Mouse (Mus musculus): ENCODE data around the gene Dph5. TPM values are rescaled to one million over a fixed set of nuclear protein-coding genes. Genes with fewer than 3 reads are reported as not detected.
A peak's percentile ranks its signal among the peaks of the same experiment; 100 is the strongest.

The Dph5 gene
- polyA plus RNA-seq (2012; rRNA removed): 11.7 and 12.7 TPM in 2 replicates

- TF ChIP-seq POLR2A (IDR thresholded peaks at IDR 0.05; ENCODE audit: borderline replicate concordance, extremely low read depth, insufficient read depth, insufficient read length, poor library complexity, severe bottlenecking) (peak; percentile 42; the same call in 1 of the 2 replicates), CTCF (IDR thresholded peaks at IDR 0.05; ENCODE audit: borderline replicate concordance, extremely low read depth, insufficient read depth, insufficient read length) (no peak)
- DNase-seq (ENCODE audit: low read depth): peak; percentile 98
These were observed at the start of gene Dph5 for GRCm38 (mm10) chr3:115887427-115888309. Gene Dph5, plus strand, starts transcription at chr3:115887837.

GRCm38 (mm10) chr3:115844566-115844965 is 43.1 kb upstream of the Dph5 start:
- TF ChIP-seq CTCF (IDR thresholded peaks at IDR 0.05; ENCODE audit: borderline replicate concordance, extremely low read depth, insufficient read depth, insufficient read length): no peak
- no peak for TF ChIP-seq POLR2A (IDR thresholded peaks at IDR 0.05; ENCODE audit: borderline replicate concordance, extremely low read depth, insufficient read depth, insufficient read length, poor library complexity, severe bottlenecking)

GRCm38 (mm10) chr3:115845032-115845618 is 42.5 kb upstream of the Dph5 start:
- no peak for DNase-seq (ENCODE audit: low read depth)
- no peak for TF ChIP-seq POLR2A (IDR thresholded peaks at IDR 0.05; ENCODE audit: borderline replicate concordance, extremely low read depth, insufficient read depth, insufficient read length, poor library complexity, severe bottlenecking)
- no peak for TF ChIP-seq CTCF (IDR thresholded peaks at IDR 0.05; ENCODE audit: borderline replicate concordance, extremely low read depth, insufficient read depth, insufficient read length)

More at GRCm38 (mm10) chr3:115844566-115844965, 43.1 kb upstream of the Dph5 start:
- peak; percentile 88 for DNase-seq (ENCODE audit: low read depth)

GRCm38 (mm10) chr3:115845724-115846123 is 41.9 kb upstream of the Dph5 start:
- TF ChIP-seq CTCF (IDR thresholded peaks at IDR 0.05; ENCODE audit: borderline replicate concordance, extremely low read depth, insufficient read depth, insufficient read length) (no peak), POLR2A (IDR thresholded peaks at IDR 0.05; ENCODE audit: borderline replicate concordance, extremely low read depth, insufficient read depth, insufficient read length, poor library complexity, severe bottlenecking) (no peak)
- DNase-seq (ENCODE audit: low read depth): no peak

DNA sequence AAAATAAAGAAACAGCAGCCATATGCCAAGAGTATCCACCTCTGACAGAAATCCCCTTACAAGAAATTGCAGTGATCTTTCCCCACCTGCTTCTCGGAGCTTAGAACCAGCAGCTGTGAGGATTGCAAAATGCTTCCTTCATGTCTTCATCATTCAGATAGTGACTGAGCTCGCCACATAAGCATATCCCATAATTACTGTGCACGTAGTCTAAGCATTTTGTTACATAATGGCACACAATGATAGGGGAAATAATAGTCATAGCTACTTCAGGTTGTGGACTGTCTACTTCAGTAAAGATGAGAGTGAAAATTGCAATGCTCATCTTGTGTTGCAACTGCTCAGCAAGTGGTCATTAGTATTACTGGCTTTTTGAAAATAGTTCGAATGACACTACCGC is 41.5 kb upstream of the Dph5 start:
- no peak for DNase-seq (ENCODE audit: low read depth)
- no peak for TF ChIP-seq CTCF (IDR thresholded peaks at IDR 0.05; ENCODE audit: borderline replicate concordance, extremely low read depth, insufficient read depth, insufficient read length)
- no peak for TF ChIP-seq POLR2A (IDR thresholded peaks at IDR 0.05; ENCODE audit: borderline replicate concordance, extremely low read depth, insufficient read depth, insufficient read length, poor library complexity, severe bottlenecking)

- TF ChIP-seq CTCF (IDR thresholded peaks at IDR 0.05; ENCODE audit: borderline replicate concordance, extremely low read depth, insufficient read depth, insufficient read length): no peak
- TF ChIP-seq POLR2A (IDR thresholded peaks at IDR 0.05; ENCODE audit: borderline replicate concordance, extremely low read depth, insufficient read depth, insufficient read length, poor library complexity, severe bottlenecking): no peak
- no peak for DNase-seq (ENCODE audit: low read depth)
These were observed 38.8 kb upstream of the Dph5 start for GRCm38 (mm10) chr3:115848686-115849480.

GRCm38 (mm10) chr3:115850946-115851345 is 36.7 kb upstream of the Dph5 start:
- no peak for TF ChIP-seq POLR2A (IDR thresholded peaks at IDR 0.05; ENCODE audit: borderline replicate concordance, extremely low read depth, insufficient read depth, insufficient read length, poor library complexity, severe bottlenecking)
- no peak for TF ChIP-seq CTCF (IDR thresholded peaks at IDR 0.05; ENCODE audit: borderline replicate concordance, extremely low read depth, insufficient read depth, insufficient read length)
- peak; percentile 30 for DNase-seq (ENCODE audit: low read depth)

GRCm38 (mm10) chr3:115854672-115855191 is 32.9 kb upstream of the Dph5 start:
- DNase-seq (ENCODE audit: low read depth): no peak
- no peak for TF ChIP-seq POLR2A (IDR thresholded peaks at IDR 0.05; ENCODE audit: borderline replicate concordance, extremely low read depth, insufficient read depth, insufficient read length, poor library complexity, severe bottlenecking)
- no peak for TF ChIP-seq CTCF (IDR thresholded peaks at IDR 0.05; ENCODE audit: borderline replicate concordance, extremely low read depth, insufficient read depth, insufficient read length)

- peak; percentile 46 for DNase-seq (ENCODE audit: low read depth)
- no peak for TF ChIP-seq POLR2A (IDR thresholded peaks at IDR 0.05; ENCODE audit: borderline replicate concordance, extremely low read depth, insufficient read depth, insufficient read length, poor library complexity, severe bottlenecking)
These were observed 32.1 kb upstream of the Dph5 start for GRCm38 (mm10) chr3:115855576-115855975.

- no peak for TF ChIP-seq CTCF (IDR thresholded peaks at IDR 0.05; ENCODE audit: borderline replicate concordance, extremely low read depth, insufficient read depth, insufficient read length)
- no peak for TF ChIP-seq POLR2A (IDR thresholded peaks at IDR 0.05; ENCODE audit: borderline replicate concordance, extremely low read depth, insufficient read depth, insufficient read length, poor library complexity, severe bottlenecking)
- DNase-seq (ENCODE audit: low read depth): peak; percentile 94
These were observed 31.1 kb upstream of the Dph5 start for GRCm38 (mm10) chr3:115856484-115857022.

Measured in brain, embryonic 14.5 days (tissue).